Mouse (Mus musculus): ENCODE data around the gene Slc28a3.

The Slc28a3 gene

DNA sequence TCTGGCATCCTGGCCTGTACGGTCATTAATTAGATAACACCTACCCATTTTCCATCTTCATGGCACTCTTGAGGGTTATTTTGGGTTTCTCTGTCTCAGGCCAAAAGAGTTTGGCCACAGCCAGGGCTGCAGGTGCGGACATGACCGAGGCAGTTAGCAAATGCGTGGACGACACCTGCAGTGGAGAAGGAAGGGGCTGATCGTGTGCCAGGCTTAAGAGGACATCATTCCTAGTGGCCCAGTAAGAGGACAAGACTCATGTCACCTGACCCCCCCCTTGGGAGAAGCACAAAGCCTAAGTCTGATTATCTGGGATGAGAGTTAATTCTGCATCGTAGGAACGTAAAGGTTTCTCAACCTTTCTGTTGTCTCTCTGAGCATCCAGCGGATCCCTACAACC is 44.5 kb downstream of the Slc28a3 start:
- DNase-seq (ENCODE audit: extremely low spot score, low read depth, low spot score), result no peak

DNA sequence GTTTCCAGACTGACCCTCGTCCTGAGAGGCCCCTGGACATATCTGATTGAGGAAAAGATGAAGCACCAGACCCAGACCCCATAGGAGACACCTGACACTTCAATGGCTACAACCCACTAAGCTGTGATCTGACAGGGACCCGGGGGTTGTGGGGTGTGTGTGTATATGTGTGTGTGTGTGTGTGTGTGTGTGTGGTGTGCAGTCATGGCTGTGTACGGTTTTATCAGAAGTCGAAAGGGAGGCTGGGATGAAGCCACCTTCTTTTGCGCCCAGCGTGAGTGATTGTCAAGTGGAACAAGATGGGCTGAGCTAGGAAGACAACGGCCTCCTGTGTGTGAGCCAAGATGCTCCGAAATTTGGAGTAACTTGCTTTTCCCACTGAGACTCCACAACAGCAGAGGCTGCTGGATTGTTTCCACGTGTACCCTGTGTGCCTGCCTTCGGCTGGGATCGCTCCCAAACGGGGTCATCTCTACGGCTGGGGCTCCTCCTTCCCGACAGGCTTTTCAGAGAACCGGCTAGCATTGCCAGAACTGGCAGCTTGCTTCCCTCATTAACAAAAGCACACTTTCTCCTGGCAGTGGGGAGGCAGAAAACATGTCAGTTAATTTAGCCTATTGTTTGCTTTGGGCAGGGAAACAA is 50.1 kb downstream of the Slc28a3 start:
- DNase-seq (ENCODE audit: extremely low spot score, low read depth, low spot score), result no peak

DNA sequence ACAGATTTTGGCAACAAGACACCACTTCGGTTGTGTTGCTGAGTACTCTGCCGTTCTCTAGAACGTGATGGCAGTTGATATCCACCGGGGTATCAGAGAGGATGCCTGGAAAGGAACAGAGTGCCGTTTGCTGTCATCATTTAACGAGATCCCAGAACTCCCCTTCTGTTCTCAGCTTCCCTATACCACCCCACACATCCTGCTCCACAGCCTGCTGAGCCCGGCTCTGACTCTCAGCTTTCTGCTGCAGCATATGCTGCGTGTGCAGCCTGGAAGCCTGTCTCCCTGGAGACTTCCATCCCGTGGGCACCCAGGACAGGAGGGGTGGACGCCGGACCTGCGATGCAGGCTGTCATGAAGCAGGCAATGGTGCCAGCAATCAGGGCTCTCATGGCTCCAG is 52.5 kb downstream of the Slc28a3 start:
- DNase-seq (ENCODE audit: extremely low spot score, low read depth, low spot score), result no peak

DNA sequence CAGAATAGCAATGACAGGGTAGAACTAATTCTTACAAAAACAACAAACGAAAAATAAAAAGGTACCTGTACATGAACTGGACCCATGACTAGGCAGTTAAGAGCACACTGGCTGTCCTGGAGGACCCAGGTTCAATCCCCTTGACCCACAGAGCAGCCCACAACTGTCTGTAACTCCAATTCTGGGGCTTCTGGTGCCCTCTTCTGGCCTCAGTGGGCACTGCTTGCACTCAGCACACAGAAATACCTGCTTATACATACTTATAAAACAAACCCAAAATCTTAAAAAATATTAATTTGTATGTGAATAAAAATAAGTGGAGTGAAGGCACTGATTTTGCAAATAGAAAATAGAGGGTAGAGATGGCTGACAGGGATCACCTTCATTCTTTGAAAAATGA is 54.7 kb downstream of the Slc28a3 start:
- no peak for DNase-seq (ENCODE audit: extremely low spot score, low read depth, low spot score)

DNA sequence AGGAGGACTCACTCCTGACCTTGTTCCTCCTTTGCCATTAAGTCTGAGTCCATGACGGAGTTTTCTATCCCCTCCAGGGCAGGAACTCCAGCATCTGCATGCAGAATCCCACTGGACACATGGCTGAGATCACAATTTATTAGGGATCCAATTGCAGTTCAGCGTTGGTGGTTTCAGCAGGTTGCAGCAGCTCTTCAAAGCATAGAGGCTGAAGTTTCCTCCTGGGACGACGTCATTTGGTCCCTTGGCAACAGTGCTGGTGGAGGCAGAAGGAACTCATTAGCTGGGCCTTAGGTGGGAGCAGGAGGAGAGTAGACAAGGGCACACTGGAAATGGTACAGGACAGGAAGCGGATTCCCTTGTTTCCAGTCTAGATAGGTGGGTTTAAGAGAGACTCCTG is 55.1 kb downstream of the Slc28a3 start:
- no peak for DNase-seq (ENCODE audit: extremely low spot score, low read depth, low spot score)

DNA sequence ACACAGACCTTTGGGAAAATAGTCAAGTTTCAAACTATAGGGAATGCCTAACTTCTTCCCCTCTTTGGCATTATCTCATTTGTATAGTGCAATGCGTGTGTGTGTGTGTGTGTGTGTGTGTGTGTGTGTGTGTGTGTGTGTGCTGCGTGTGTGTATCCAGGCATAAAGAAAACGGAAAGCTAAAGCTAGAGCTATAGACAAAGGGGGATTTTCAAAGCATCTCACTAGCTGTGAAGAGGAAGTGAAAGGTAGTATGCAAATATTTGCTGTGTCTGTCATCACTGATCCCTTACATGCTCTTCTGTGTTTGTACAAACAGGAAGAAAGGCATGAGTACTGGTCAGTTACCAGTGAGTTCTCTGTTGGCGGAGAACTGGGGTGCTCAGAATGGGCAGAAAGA is 58.8 kb downstream of the Slc28a3 start:
- DNase-seq (ENCODE audit: extremely low spot score, low read depth, low spot score), result no peak

DNA sequence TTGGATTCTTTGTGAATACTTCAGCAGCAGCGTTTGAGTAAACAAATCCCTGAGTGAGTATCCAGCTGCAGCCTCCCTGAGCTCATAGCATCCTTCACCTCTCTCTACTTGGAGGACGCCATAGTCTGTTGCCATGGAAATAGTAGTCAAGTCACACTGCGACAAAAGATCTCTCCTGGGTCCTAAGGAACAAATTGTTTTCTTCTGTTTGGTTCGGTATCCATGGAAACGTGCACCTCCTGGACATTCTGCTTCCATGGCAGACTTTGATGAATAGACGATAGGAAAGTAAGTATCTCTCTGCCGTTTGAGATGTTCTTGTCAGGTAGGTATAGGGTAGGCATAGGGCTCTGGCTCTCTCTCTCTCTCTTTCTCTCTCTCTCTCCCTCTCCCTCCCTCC is 63.1 kb downstream of the Slc28a3 start:
- DNase-seq (ENCODE audit: extremely low spot score, low read depth, low spot score), result no peak

DNA sequence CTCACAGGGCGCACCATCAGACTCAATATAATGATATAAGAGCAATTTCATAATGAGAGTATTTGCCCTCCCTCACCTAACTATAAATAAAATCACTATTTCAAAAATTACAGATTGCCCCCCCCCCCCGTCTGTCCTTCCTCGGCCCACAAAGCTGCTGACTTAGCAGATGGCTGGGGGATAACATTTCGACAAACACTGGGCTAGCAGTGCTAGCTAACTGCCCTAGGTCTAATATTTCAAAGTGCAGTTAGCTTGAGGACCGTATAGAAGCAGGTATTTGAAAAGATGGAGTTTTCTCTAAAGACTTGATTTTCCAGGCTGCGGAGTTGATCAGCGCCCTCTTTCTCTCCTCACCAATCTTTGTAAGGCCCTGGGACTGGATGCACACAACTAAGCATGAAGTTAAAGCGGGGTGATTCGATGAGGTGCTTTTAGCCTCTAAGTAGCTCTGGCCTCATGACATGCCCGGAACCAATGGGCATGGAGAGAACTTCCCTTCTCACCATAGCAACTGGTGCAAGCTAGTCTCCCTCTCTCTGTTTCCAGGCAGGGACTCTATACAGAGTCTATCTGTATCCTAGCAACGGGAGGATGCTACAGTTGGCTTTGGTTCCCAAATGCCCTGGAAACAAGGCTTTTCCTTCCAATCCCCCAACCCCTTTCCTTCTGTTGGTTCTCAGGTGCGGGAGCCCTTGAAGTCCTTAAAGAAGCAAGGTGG is 66.8 kb downstream of the Slc28a3 start:
- DNase-seq (ENCODE audit: extremely low spot score, low read depth, low spot score), result no peak

DNA sequence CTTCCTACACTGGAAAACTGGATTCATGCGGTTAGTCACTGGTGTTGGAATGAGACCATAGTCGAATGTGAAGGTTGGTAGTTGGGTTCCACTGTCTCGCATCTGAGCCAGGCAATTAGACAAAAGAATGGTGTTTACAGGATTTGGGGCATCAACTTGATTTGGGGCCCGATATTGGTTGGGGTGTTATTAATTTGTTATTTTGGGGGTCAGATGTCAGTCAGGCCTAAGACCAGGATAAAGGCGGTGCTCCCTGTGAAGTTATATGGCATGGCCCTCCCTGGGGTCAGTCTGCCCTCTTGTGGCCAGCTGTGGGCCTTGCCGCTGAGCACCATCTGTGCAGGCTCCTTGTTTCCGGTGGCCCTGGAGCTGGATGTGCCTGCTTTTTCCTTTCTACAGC is 67.6 kb downstream of the Slc28a3 start:
- peak; percentile 31 for DNase-seq (ENCODE audit: extremely low spot score, low read depth, low spot score)

DNA sequence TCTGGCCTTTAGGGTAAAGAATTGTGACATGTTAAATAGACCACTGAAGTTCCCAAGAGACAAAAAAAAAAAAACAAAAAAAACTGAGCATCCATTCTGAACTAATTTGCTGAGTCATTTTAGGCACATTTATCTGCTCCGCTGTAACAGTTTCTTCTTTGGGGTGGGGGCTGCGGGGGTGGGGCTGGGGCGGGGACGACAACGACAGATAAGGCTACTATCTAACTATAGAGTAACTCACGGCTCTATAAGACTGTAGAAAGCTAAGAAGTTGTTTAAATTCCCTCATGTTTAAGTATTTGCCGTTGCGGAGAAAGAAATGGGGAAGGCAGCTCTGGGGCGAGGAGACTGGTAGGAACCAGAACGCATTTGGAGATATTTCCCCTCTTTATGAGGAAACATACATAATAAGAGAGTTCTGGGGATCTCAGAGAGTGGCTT is 68.1 kb downstream of the Slc28a3 start:
- DNase-seq (ENCODE audit: extremely low spot score, low read depth, low spot score), result no peak

DNA sequence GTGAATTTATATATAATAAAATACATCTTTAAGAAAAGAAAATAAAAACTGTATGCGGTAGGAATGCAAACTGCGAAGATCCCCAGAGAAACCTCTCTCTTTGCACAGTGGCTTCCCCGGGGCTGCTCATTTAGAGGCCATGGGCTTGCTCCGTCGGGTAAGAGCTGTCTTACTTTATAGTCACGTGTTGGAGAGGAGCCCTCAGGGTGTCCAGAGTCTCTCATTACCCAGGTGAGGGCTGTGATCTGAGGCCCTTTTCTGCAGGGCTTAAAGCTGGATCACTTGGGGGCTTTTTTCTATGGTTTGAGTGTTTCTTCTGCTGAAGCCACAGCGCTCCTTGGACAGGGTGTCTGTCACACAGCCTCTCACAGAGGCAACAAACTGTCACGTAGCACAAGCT is 68.5 kb downstream of the Slc28a3 start:
- DNase-seq (ENCODE audit: extremely low spot score, low read depth, low spot score), result no peak

DNA sequence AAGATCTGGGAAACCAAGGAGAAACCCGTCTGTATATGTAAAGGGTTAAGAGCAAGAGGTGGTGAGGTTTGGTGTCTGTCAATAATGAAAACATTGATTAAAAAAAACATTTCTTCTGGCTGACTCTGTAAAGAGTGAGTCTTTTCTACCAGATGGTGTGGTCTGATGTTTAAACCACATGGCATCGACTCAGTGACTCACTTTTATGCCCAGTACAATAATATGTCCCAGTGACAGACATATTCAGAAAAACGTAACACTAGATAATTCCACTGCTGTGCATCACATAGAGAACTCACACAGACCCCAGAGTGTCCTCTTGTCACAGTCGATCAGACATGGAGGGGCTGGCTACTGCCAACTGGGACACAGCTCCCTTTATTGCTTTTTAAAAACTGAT is 69.1 kb downstream of the Slc28a3 start:
- no peak for DNase-seq (ENCODE audit: extremely low spot score, low read depth, low spot score)

DNA sequence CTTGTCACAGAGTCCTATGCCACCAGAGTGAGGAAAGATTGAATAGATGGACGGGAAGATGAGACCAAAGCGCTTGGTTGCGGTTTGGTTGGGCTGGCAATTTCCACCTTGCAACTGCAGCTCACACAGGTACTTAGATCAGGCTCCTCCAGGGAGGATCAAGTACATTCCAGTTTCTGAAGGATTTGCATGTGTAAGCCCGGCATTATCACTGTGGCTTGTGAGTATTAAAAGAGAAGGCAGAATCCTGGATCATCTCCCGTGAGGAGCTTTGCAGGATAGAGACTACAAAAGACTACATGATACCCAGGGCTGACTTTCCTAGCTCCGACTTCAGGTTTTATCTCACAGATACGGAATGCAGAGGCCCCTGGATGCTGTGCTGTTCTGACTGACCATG is 71.7 kb downstream of the Slc28a3 start:
- no peak for DNase-seq (ENCODE audit: extremely low spot score, low read depth, low spot score)

DNA sequence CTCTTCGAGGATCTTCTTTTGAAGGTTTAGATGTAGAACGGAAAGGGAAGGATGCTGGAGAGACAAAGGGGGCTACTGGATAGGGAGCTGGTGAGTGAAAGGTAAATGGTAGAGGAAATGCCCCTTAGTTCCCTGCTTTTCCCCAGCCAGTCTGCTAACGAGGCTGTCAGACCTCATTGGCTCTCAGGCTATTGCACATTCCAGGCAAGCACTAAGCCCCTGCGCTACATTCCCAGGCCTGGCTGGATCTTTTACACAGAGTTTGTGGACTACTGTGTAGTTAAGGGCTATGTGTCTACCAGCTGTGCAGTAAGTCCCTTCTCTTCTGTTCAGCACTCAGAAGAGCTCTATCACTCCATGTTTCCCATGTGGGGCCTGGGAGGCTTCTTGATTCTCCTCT is 72.3 kb downstream of the Slc28a3 start:
- DNase-seq (ENCODE audit: extremely low spot score, low read depth, low spot score), result no peak

DNA sequence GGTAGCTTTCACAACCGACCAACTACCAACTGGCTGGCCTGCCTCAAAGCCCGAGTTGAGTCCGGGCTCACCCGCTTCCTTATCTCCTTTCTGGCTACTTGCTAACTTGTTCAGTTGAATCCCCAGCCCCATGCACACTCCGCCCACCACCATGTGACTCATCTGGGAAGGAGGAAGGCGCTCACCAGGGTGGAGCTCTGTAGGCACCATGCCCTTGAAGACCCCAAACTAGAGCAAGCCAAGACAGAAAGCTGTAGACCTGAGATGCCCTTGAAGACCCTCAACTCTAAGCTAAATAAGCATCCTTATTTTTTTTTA is 72.8 kb downstream of the Slc28a3 start:
- no peak for DNase-seq (ENCODE audit: extremely low spot score, low read depth, low spot score)

DNA sequence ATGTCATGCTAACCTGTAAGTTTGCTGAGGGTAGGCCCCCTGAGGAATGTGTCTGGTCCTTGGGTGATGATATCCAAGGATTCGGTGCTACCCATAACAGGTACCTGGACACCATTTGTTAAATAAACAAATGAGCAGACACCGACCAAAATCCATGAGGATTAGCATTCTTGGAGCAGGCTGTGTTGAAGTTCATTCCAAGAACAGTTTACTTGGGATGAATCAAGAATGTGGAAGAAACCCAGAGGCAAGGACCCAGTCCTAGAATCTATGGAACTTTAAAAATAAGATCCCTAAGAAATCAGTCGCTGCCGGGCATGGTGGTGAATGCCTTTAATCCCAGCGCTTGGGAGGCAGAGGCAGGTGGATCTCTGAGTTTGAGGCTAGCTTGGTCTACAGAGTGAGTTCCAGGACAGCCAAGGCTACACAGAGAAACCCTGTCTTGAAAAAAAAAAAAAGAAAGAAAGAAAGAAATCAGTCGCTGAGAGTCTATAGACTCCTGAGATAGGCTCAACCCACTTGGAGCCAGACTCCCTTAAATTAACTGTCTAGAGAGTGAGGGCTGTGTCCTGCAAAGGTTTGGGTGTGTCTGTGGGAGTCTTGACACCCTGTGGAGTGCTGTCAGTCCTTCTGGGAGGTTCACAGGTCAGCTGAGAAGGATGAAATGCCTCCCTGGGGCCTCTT is 73.3 kb downstream of the Slc28a3 start:
- DNase-seq (ENCODE audit: extremely low spot score, low read depth, low spot score), result no peak

DNA sequence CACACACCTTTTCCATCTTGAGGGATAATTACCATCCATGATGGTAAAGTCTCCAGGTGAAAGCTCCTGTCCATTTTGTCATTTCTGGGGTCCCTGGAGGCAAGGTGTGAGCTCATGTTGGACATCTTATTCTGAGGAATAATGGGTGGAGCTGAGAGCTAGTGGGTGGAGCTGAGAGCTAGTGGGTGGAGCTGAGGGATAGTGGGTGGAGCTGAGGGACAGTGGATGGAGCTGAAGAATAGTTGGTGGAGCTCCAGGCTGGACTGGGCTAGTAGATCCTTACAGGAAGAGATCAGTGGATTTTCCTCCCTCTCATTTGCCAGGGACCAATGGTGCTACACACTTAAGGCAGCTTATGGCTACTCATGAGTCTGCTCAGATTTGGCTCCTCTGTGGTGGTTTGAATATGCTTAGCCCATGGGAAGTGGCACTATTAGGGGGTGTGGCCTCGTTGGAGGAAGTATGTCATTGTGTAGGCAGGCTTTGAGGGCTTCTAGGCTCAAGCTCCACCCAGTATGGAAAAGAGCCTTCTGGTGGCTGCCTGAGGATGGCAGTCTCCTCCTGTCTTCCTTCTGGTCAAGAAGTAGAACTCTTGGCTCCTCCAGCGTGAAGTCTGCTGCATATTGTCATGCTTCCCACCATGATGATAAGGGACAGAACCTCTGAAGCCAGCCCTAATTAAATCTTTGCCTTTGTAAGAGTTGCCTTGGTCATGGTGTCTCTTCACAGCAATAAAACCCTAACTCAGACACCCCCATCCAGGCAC is 74.0 kb downstream of the Slc28a3 start:
- no peak for DNase-seq (ENCODE audit: extremely low spot score, low read depth, low spot score)

DNA sequence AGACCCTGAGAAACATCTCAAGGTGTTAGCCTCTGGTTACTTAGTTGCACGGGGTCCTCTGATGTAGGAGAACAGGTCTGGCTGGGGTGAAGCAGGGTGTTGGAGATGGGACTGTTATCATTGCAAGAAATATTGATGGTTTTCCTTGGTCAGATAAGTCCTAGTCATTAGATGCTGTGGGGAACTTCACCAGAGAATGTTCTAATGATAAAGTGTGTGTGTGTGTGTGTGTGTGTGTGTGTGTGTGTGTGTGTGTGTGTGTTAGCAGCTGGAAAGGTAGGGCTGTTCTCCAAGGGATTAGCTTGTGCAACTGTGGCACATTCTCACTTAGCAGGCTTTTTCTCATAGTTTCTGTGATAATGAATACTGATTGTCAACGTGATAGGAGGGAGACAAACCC is 75.4 kb downstream of the Slc28a3 start:
- DNase-seq (ENCODE audit: extremely low spot score, low read depth, low spot score), result no peak

DNA sequence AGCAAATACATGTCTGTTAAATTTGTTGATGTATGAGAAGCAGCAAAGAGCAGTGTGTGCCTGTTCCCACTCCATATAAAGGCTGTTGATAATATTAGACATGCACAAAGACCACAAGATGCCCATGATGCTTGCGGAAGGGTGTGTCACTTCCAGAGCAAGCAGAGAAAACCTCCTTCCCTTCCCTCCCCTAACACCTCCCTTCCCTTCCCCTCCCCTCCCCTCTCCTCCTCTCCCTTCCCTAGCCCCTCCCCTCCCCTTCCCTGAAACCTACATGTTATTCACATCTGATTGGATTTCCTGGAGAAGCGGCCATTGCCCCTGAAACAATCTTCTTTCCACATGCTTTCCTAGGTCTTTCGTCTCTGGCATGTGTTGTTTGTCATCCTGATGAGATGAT is 75.8 kb downstream of the Slc28a3 start:
- DNase-seq (ENCODE audit: extremely low spot score, low read depth, low spot score), result no peak

DNA sequence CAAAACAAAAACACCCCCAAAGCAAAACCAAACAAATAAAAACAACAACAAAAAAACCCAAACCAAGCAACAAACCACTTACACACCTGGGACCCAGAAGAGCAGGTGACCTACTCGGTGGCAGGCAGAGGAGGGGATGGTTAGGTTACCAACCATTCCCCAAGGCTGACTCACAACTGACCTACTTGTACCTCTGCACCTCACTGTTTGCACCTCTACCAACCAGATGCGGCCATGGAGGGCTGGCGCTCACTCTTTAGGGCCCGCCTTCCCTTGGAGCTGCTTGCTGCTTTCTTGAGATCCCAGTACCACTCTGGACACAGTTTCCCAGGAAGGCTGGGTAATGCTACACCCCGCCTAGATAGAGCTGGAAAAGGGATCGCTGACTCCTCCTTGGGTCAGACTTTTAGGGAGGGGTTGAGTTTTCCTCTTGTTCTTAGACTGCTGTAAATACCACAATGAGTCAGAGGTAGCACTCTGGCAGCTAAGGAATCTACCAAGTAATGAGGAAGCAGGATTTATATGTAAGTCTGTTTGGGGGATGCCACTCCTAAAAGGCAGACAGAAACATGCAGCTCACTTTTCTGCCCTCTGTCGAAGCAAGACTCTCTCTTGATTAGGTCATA is 76.3 kb downstream of the Slc28a3 start:
- DNase-seq (ENCODE audit: extremely low spot score, low read depth, low spot score), result no peak

DNA sequence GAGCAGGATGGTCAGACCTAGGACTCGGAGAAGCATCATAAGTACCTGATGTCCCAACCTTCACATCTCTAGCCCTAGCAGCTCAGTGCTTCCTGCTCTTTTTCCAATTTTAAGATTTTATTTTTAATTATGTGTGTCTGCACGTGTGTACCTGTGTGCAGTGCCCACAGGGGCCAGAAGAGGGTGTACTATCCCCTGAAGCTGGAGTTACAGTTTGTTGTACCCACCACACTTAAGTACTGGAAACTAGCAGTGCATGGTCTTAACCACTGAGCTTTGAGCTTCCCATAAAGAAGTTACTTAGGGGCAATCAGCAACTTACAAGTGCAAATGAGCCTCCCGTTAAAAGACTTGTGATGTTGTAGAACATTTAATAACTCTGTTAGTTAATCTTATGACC is 86.1 kb downstream of the Slc28a3 start:
- no peak for DNase-seq (ENCODE audit: extremely low spot score, low read depth, low spot score)
